Mouse (Mus musculus): ENCODE data around the gene Itga3.
A peak's percentile ranks its signal among the peaks of the same experiment; 100 is the strongest.

Itga3 gene

GRCm38 (mm10) chr11:95070140-95071107 is 6.2 kb downstream of the Itga3 start:
- DNase-seq (ENCODE audit: low read depth) = no peak

- no peak for DNase-seq (ENCODE audit: low read depth)
These were observed 7.2 kb downstream of the Itga3 start for GRCm38 (mm10) chr11:95069226-95069957.

GRCm38 (mm10) chr11:95056768-95057501 is 19.7 kb downstream of the Itga3 start:
- no peak for DNase-seq (ENCODE audit: low read depth)

DNA sequence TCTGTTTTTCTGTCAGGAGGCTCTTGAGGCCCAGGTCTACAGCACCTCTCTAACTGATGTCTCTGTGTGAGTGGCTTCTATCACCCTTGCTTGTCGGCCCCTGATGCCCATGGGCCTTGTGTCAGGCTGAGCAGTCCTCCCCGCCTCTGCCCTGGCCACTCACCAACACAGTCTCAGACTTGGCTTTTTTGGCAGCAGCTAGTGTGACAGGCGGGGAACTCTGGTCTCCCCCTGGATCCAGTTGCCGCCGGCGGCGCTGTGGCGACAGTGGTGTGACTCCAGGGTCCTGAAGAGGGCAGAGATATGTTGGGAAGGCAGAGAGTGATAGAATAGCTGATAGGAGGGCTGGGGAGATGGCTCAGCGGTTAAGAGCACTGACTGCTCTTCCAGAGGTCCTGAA is 23.5 kb downstream of the Itga3 start:
- DNase-seq (ENCODE audit: low read depth) = no peak

GRCm38 (mm10) chr11:95046980-95047680 is 29.5 kb downstream of the Itga3 start:
- DNase-seq (ENCODE audit: low read depth) = no peak

DNA sequence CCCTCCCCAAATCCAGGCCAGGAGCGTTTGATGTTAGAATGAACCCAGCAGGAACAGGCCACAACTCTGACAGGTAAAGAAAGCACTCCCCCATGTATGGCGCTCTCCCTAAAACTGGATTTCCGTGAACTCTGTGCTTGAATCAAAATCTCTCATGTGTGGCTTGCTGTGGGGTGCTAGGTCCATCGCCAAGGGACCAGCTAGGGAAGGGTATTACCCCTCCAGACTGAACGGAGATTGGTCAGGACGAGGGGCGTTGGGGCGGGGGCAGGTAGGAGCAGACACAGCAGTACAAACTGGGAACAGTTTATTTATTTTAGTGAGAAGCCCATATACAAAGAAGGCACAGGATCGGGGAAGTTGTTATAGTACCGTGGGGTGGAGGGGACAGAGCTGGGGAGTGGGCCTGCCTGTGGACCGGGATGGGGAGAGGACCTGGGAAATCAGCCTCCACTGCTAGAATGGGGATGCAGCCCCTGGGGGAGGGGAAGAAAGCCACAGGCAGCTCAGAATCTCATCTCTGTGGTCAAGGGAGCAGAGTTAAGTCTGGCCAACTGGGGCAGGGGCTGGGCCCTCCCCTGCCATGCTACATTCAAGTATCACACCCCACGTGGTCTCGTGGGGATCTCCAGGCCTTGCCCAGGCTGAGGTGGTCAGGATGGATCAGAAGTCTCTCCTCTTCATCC is 32.3 kb downstream of the Itga3 start:
- DNase-seq (ENCODE audit: low read depth) = no peak

GRCm38 (mm10) chr11:95043608-95044007 is 33.0 kb downstream of the Itga3 start:
- no peak for DNase-seq (ENCODE audit: low read depth)

GRCm38 (mm10) chr11:95043060-95043459 is 33.5 kb downstream of the Itga3 start:
- DNase-seq (ENCODE audit: low read depth) = no peak

- DNase-seq (ENCODE audit: low read depth) = peak; percentile 66
These were observed 34.5 kb downstream of the Itga3 start for GRCm38 (mm10) chr11:95042096-95042495.

GRCm38 (mm10) chr11:95041139-95041609 is 35.4 kb downstream of the Itga3 start, which contains the start of gene Pdk2:
Gene Pdk2 (minus strand): TSS chr11:95041354.
- DNase-seq (ENCODE audit: low read depth) = peak; percentile 94

DNA sequence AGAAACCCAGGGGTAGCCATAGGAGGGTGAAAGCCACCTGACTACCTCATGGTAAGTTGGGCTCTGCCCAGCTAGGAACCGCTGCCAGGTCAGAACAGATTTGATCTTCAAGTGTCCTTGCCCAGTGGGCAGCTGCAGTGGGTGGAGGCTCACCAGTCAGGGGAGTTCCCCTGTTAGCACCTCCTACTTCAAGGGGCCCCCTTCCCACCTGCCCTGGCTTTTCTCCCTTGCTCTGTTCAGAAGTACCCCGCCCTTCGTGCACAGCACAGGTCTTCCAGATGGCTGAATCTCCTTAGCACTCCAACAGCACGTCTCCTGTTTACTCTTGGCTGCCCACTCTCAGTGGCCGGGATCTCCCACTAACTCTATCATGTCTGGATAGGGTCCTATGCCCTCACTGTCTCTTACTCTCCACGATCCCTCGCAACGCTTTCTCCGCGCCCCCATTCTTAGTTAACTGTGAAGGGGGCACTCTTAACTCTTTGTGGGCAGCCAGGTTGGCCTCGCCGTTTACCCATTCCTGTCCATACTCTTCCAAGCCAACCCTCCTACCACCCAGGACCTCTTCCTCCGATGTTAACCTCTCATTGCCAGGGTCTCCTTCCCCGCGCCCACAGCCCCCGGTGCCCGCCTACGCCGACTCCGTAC is 36.0 kb downstream of the Itga3 start:
- DNase-seq (ENCODE audit: low read depth) = peak; percentile 19

GRCm38 (mm10) chr11:95039766-95040165 is 36.8 kb downstream of the Itga3 start:
- no peak for DNase-seq (ENCODE audit: low read depth)

DNA sequence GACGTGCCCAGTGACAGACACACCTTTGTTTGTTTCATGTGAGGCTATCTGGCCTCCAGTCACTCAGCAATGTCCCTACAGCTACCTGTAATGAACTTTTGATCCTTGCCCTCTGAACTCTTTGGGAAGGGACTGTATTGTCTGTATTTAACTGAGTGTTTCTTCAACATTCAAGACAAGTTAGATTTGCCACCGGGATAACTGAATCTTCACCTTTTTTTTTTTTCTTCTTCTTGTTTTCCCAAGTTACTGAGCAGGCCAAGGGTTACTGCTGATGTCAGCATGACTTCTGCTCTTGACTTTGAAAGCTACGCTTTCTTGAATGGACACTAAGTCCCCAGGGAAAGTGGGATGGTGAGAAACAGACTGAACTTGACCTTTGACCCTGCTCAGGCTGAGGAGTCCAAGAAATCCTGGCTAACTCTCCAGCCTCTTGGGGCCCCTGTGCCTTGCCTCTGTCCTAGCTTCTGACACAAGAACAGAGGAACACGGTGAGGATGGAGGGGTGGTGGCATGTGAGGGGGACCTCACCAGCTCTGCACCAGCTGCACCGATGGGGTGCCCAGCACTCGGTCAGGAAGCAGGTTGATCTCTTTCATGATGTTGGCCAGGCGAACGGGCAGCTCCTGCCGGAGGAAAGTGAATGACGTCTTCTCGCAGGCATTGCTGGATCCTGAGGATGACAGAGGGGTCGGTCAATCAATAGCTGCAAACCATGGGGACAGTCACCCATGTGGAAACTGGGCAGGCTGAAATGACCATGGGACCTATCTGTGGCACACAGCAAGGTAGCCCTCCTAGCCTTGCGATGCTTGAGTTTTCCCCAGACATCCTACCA is 37.6 kb downstream of the Itga3 start:
- no peak for DNase-seq (ENCODE audit: low read depth)

- no peak for DNase-seq (ENCODE audit: low read depth)
These were observed 38.3 kb downstream of the Itga3 start for GRCm38 (mm10) chr11:95038156-95038817.

DNA sequence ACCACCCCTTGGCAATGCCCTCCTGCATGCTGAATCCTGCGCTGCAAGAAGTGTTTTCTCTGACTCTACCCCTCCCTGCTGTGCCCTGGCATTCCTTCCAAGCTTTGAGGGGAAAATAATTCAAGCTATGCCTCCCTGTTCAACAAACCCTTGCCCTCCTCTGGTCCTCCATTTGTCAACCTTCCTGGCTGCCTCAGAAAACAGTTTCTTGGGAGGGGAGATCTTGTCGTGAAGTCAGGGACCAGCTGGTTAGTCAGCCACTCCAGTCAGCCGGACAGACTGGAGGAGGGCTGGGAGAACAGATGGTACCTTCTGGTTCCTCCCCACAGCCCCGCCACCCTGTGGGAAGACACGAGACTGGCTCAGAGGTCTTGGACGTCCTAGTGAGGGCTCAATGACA is 39.3 kb downstream of the Itga3 start:
- DNase-seq (ENCODE audit: low read depth) = no peak

DNA sequence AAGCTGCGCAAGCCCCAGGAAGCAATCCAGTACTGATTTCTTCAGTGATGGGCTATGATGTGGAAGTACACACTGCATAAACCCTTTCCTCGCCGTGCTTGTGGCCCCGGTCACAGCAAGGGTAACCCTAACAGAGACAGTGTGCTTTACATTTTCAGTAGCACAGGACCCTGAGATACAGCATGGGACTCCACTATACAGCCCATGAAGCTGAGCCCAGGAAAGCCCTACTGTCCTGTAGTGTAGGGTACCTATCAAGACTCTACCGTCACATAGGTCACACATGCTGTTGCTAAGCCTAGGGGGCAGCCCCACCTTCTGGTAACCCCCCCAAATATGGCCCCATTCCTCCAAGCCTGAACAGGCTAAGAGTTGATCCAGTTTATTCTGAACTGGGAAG is 40.1 kb downstream of the Itga3 start:
- no peak for DNase-seq (ENCODE audit: low read depth)

DNA sequence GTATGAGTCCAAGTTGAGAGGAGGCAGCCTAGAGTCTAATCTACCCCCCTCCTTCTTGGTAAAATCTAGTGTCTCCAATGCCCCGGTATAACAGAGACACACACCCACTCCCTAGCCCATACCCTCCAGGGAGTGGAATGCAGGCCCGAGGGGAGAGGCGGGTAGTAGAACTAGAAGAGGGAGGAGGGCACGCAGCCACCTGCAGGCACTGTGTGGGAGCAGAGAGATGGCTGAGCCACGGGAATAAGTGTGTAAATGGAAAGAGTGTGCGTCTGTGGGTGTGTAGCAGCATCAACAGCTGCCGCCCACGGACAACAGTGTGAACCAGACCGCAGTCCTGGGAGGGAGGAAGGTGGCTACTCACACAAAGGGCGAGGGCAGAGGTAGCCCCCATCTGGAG is 41.7 kb downstream of the Itga3 start:
- no peak for DNase-seq (ENCODE audit: low read depth)

DNA sequence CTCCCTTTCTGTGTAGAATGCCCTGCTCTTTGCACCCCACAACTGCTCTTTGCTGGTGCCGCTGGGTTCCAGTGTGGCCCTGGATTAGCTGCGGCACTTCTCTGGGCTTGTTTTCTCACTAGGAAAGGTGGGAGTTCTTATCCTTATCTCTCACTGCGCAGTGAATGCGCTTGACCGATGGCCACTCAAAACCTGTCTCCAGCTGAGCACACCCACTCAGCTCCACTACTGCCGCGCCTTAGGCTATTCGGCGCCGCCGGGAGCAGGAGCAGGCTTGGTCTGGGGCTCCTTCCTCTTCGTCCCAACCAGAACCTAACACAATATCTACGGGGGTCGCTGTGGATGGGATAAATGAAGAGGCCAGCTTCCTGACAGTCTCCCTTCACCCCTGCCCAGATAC is 43.0 kb downstream of the Itga3 start:
- DNase-seq (ENCODE audit: low read depth) = no peak

- DNase-seq (ENCODE audit: low read depth) = no peak
These were observed 43.7 kb downstream of the Itga3 start for GRCm38 (mm10) chr11:95032945-95033344.
